Mouse (Mus musculus) embryonic stem cell, embryonic (primary cell): ENCODE data around the gene Mrps23.

Experiments used
- CTCF ChIA-PET, 4 experiments: fragments of 300-600 bp in 2 of 4; fragments of 350-600 bp in 2 of 4; sonication (Branson Sonifier 250); formaldehyde crosslinking; loops; one replicate each; lab custom pipeline; 2022; ENCODE audit warnings: inconsistent platforms in 2 of 4; lab: Charles Lee
- POLR2A ChIA-PET, 4 experiments: fragments of 300-600 bp in 2 of 4; fragments of 350-600 bp in 2 of 4; sonication (Branson Sonifier 250); formaldehyde crosslinking; loops; one replicate each; lab custom pipeline; 2022; ENCODE audit warnings: antibody characterized with exemption in 4 of 4, inconsistent platforms in 1 of 4; lab: Charles Lee

Gene Mrps23

GRCm38 (mm10) chr11:88192595-88192994 is 11.6 kb upstream of the Mrps23 start:
- POLR2A ChIA-PET = interaction anchor here (0.5 to 5.4 kb wide), 25 partner anchors 9 to 225 kb away, joined by 3 to 58 read pairs (median 4); partner anchors contain the start of genes Srsf1 (in 3 of the 4) and Mrps23 (in 1 of the 4)
- CTCF ChIA-PET = interaction anchor here (0.5 to 8.4 kb wide), 22 partner anchors 11 to 755 kb away, joined by 3 to 96 read pairs (median 4); partner anchors contain the start of gene Mrps23 (in 1 of the 4)

DNA sequence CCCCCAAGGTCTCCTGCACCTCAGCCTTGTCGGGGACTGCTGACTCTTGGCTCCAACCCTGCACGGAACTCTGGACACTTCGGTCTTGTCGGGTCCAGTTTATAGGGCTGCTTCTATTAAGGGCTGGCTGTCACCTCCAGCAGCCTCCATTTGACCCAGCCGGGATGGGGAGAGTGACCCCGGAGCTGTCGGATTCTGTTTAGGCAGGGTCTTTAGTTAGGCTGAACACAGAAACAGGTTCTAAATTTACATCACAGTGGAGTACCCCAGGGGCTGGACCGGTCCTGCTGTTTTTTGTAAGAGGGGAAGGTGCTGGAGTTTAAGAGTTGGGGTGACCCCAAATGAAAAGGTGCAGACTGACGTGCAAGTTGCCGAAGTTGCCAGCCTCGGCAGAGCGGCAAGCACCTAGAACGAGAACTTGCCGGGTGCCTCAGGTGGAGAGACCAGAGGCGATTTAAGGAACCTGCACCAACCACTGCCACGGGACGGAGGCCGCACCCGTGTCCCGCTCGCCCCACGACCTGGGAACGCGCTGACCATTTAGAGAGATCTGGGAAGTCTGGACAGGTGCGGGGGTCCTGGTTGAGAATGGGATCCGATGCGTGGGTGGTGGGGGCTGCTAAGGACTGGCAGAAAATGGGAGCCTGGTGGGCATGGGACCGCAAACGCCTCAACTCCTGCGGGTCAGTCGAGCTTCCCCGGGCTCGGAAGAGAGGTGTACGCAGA is 10.9 kb upstream of the Mrps23 start:
- ChIA-PET POLR2A (interaction anchor here in 3 of 4 experiments (0.5 to 5.4 kb wide), 39 partner anchors 9 to 234 kb away, joined by 3 to 58 read pairs (median 4); partner anchors contain the start of genes Srsf1 (in 3 of the 3), Dynll2 (in 1 of the 3) and Mrps23 (in 1 of the 3)), CTCF (interaction anchor here (0.5 to 8.4 kb wide), 30 partner anchors 10 to 697 kb away, joined by 3 to 96 read pairs (median 3); partner anchors contain the start of gene Mrps23 (in 1 of the 4))

DNA sequence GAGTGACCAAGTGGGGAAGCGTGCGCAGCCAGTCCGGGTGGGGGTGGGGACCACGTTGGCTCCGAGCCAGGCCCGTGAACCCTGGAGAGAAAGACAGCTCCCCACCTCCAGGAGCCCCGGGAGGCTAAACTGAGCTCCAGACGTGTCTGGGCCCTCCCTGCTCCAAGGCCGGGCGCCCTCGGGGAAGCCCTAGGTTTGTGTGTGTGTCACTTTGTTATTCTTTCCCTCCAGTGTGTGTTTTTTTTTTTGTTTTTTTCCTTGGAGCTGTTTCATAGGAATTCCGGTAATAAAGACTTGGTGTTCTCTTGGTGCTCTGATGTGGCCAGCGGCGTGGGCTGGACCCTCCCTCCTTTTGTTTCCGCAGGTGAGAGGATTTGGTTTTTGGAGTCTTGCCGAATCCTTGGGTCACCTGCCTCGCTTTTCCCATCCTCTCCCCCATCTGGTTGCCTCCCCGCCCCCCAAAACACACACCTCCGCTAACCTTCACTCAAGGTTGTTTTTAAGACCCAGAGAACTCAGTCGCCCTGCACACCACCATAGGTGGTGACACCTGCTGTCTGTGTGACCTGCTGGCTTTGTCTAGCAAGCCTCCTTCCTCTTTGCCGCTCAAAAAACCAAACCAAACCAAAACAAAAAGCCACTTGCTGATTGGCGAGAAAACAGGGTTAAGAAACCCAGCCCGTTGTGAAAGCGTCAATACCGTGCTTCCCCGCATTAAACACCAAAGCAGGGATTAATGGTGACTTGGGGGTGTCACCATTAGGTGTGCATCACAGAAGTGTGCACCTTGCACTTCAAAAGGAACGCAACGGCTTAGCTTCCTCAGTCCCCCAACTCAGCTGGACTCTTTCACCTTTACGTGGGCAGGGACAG is 10.1 kb upstream of the Mrps23 start:
- CTCF ChIA-PET = interaction anchor here (0.5 to 8.4 kb wide), 31 partner anchors 9 to 265 kb away, joined by 3 to 96 read pairs (median 3); partner anchors contain the start of gene Mrps23 (in 1 of the 4)
- POLR2A ChIA-PET = interaction anchor here in 3 of 4 experiments (0.5 to 5.4 kb wide), 40 partner anchors 8 to 688 kb away, joined by 3 to 58 read pairs (median 4); partner anchors contain the start of genes Srsf1 (in 3 of the 3), Dynll2 (in 1 of the 3) and Mrps23 (in 1 of the 3)

DNA sequence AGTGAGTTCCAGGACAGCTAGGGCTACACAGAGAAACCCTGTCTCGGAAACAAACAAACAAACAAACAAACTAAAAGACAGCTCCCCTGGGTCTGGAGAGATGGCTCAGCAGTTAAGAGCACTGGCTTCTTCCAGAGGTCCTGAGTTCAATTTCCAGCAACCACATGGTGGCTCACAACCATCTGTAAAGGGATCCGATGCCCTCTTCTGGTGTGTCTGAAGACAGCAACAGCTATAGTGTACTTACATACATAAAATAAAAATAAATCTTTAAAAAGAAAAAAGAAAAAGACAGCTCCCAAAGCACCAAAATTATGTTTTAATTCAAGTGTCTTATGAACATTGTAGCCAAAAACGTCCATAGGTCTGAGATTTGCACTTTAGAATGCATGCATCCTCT is 8.5 kb upstream of the Mrps23 start:
- ChIA-PET POLR2A (interaction anchor here in 3 of 4 experiments (0.6 to 5.4 kb wide), 21 partner anchors 8 to 1587 kb away, joined by 3 to 58 read pairs (median 3); partner anchors contain the start of gene Srsf1 (in 3 of the 3)), CTCF (interaction anchor here (0.6 to 8.4 kb wide), 19 partner anchors 19 to 398 kb away, joined by 3 to 96 read pairs (median 3); no protein-coding TSS in a partner anchor)

DNA sequence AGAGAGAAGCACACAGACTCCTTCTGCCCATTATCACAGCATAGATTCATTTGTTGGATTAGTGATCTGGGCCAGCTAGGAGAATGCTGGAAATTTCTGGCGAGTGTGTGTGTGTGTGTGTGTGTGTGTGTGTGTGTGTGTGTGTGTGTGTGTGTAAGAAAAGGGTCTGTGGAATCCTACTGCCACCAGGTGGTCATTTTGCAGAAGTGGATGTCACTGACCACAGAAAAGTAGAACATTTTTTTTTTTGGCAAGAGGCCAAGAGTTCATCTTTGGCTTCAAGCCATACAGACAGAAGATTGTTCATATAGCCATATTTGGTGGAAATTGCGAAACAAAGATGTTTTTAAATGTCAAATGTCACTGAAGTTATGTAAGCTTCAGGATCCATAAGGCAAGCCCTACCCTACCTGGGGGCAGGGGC is 7.0 kb upstream of the Mrps23 start:
- CTCF ChIA-PET = interaction anchor here (0.5 to 8.4 kb wide), 30 partner anchors 9 to 800 kb away, joined by 3 to 96 read pairs (median 4); no protein-coding TSS in a partner anchor
- POLR2A ChIA-PET = interaction anchor here (0.5 to 8.2 kb wide), 10 partner anchors 14 to 372 kb away, joined by 3 to 52 read pairs (median 6); no protein-coding TSS in a partner anchor

DNA sequence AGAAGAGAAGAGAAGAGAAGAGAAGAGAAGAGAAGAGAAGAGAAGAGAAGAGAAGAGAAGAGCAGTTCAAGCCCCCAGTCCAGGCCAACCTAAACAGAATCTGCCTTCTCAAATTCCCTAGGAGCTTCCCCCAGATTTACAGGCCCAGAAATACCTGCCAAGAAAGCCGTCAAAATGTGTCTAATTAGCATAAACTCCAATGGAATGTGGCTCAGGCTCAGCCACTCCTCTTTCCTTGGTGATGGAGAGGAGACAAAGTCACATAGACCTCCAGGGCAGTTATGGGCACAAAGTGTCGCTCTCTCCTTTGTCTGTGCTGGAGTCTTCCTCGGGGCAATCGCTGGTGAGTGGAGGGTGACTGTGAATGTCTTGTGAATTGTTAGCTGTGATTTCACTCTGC is 6.0 kb upstream of the Mrps23 start:
- ChIA-PET CTCF (interaction anchor here in 2 of 4 experiments (1.6 to 8.4 kb wide), 2 partner anchors 37 to 137 kb away, joined by 5 to 96 read pairs; no protein-coding TSS in a partner anchor), POLR2A (interaction anchor here (0.6 to 8.2 kb wide), 7 partner anchors 135 to 758 kb away, joined by 3 to 52 read pairs (median 5); partner anchors contain the start of gene Srsf1 (in 1 of the 4))

DNA sequence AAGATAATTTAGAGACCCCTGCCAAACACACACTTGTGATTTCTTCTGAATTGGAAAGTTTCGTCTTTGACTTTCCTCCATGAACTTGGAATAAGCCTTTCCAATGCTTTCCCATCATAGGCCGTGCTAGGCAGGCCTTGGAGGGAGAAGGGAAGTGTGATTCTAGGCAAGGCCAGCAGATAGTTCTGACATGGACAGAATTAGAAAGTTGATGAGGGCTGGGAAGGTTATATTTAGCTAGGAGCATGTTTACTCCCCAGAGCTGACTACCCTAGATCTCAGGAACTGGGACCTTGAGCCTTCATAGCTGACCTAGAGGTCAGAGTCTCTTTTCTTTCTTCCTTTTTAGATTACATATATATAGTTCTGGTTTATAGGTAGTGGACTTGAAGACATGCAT is 3.0 kb upstream of the Mrps23 start:
- CTCF ChIA-PET = interaction anchor here in 3 of 4 experiments (0.7 to 1.8 kb wide), 3 partner anchors 142 to 821 kb away, joined by 4 to 6 read pairs (median 4); no protein-coding TSS in a partner anchor
- POLR2A ChIA-PET = interaction anchor here in 3 of 4 experiments (0.9 to 8.2 kb wide), 6 partner anchors 40 to 234 kb away, joined by 3 to 52 read pairs (median 7); partner anchors contain the start of gene Srsf1 (in 2 of the 3)

- POLR2A ChIA-PET = interaction anchor here (0.6 to 8.2 kb wide), 26 partner anchors 9 to 807 kb away, joined by 3 to 52 read pairs (median 4); partner anchors contain the start of gene Srsf1 (in 2 of the 4)
- CTCF ChIA-PET = interaction anchor here in 3 of 4 experiments (0.9 to 1.8 kb wide), 6 partner anchors 14 to 234 kb away, joined by 3 to 6 read pairs (median 4); no protein-coding TSS in a partner anchor
These were observed 2.1 kb upstream of the Mrps23 start for GRCm38 (mm10) chr11:88202077-88202476.

DNA sequence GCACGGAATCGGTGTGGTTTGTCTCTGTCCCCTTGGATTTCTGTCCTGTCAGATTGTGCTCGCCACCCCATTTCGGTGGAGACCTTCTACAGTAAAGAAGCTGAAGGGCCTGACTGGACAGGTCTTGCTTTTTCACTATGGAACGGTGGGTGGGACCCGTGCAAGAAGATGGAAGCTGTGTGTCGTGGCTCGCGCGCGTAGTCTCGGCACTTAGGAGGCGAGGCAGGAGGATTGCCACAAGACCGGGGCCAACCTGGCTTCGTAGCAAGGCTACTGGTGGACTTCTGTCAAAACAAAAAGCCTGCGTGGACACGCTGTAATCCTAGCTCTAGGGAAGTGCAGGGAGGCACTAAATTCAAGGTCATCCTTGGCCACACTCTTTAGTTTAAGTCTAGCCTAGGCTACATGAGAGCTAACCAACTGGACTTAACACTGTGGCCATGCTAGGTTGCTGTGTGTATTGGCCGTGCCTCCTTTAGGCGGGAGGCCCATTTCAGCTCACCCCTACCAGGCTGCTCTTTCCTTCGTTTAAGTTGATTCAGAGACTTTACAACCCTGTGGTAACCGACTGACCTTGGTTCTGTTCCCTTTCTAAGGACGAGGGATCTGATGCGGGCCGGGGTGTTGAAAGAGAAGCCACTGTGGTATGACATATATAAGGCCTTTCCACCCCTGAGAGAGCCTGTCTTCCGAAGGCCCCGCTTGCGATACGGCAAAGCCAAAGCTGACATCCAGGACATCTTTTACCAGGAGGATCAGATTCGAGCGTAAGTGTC is 593 bp downstream of the Mrps23 start:
- CTCF ChIA-PET = interaction anchor here in 2 of 4 experiments (0.6 to 2.7 kb wide), 10 partner anchors 10 to 618 kb away, joined by 3 to 13 read pairs (median 4); no protein-coding TSS in a partner anchor
- POLR2A ChIA-PET = interaction anchor here in 3 of 4 experiments (0.6 to 8.2 kb wide), 17 partner anchors 10 to 237 kb away, joined by 3 to 52 read pairs (median 6); partner anchors contain the start of gene Srsf1 (in 2 of the 3)

DNA sequence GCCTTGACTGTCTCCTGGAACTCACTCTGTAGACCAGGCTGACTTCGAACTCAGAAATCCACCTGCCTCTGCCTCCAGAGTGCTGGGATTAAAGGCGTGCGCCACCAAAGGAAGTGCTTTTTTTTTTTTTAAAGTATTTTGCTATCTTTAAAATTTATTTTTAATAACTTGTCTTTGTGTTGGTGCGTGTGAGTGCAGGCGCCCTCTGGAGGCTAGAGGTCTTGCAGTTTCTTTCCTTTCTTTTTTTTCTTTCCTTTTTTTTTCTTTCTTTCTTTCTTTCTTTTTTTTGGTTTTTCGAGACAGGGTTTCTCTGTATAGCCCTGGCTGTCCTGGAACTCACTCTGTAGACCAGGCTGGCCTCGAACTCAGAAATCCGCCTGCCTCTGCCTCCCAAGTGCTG is 2.4 kb downstream of the Mrps23 start:
- POLR2A ChIA-PET = interaction anchor here in 1 of 4 experiments (0.6 to 2.9 kb wide), 3 partner anchors 25 to 29 kb away, joined by 3 to 10 read pairs (median 3); no protein-coding TSS in a partner anchor
- CTCF ChIA-PET = interaction anchor here in 3 of 4 experiments (0.7 to 1.1 kb wide), 4 partner anchors 19 to 144 kb away, joined by 3 to 4 read pairs (median 4); no protein-coding TSS in a partner anchor

GRCm38 (mm10) chr11:88207697-88208096 is 3.5 kb downstream of the Mrps23 start:
- ChIA-PET POLR2A (interaction anchor here in 2 of 4 experiments (0.7 to 1.8 kb wide), 3 partner anchors 111 to 153 kb away, joined by 3 to 5 read pairs (median 3); no protein-coding TSS in a partner anchor), CTCF (interaction anchor here in 1 of 4 experiments (0.5 kb wide), 1 partner anchor 149 kb away, joined by 4 read pairs; no protein-coding TSS in a partner anchor)

DNA sequence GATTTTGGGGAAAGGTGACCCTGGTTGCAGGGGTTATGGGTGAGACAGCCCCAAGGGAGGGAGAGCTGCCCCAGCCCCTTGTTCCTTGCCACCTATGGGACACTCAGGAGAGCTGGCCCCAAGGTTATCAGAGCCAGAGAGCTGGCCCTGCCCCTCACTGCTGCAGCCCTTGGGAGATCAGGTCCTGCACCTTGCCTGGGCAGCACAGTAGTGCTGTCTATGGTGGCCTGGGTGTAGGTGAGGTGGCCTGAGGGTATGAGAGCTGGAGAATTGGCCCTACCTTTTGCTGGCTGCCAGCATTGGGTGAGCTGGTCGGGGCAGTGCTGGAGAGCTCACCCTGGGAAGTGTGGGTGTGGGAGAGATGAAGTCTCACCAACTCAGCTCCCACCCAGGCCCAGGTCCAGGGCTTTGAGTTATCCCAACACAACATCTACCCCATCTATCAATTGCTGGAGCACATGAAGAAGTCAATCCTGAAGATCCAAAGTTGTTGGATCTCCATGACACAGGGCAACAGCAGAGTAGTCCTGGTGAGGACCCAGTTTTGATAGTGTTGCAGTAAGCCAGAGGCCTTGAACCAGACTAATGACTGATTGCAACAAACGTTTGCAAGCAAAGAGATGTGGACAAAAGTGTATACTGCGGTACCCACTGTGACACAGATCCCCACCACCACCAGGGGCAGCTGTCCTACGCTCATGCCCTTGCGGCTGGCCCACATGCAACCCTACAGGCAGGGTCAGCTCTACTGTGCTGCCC is 7.8 kb downstream of the Mrps23 start:
- POLR2A ChIA-PET = interaction anchor here in 3 of 4 experiments (0.5 to 1.0 kb wide), 4 partner anchors 23 to 595 kb away, joined by 3 to 6 read pairs (median 3); no protein-coding TSS in a partner anchor
- CTCF ChIA-PET = interaction anchor here in 3 of 4 experiments (0.5 to 1.1 kb wide), 4 partner anchors 23 to 549 kb away, joined by 3 to 7 read pairs (median 4); no protein-coding TSS in a partner anchor

GRCm38 (mm10) chr11:88213757-88214156 is 9.6 kb downstream of the Mrps23 start:
- CTCF ChIA-PET = interaction anchor here in 3 of 4 experiments (0.6 to 4.5 kb wide), 12 partner anchors 9 to 847 kb away, joined by 3 to 21 read pairs (median 5); partner anchors contain the start of gene Mrps23 (in 1 of the 3)
- POLR2A ChIA-PET = interaction anchor here in 3 of 4 experiments (0.6 to 2.5 kb wide), 10 partner anchors 9 to 616 kb away, joined by 3 to 14 read pairs (median 6); partner anchors contain the start of genes Mrps23 (in 1 of the 3) and Srsf1 (in 1 of the 3)

- ChIA-PET POLR2A (interaction anchor here in 3 of 4 experiments (0.6 to 2.5 kb wide), 27 partner anchors 10 to 615 kb away, joined by 3 to 14 read pairs (median 4); partner anchors contain the start of genes Mrps23 (in 1 of the 3) and Srsf1 (in 1 of the 3)), CTCF (interaction anchor here (0.5 to 4.5 kb wide), 38 partner anchors 8 to 265 kb away, joined by 3 to 21 read pairs (median 4); partner anchors contain the start of gene Mrps23 (in 2 of the 4))
These were observed 11.0 kb downstream of the Mrps23 start for GRCm38 (mm10) chr11:88214881-88215831.
